Comparison of ENCODE assay signal across 18 mouse cellular contexts in the genomic region with DNA sequence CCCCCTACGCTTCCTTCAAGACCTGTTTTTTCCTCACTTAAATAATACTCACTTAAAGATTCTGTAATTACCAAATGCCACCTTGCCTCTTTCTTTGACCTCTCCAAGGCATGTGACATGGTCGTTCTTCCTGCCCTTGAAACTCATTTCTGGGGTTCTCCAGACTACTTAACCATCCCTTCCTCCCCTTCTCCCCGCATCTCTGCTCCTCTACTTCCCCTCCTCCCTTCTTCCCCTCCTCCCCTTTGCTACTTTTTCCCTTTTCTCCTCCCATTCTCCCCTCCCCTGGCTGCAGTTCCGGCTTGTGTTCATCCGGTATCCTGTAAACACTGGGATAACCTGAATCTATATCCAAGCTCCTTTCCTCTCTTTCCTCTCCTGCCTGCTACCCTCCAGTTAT.
"Had no signal": no experiment of that assay in that cellular context is flagged by ENCODE, and none has a peak within 500 bp of the region (broad histone marks: within the 10 kb centered on the region; RNA-seq: fewer than 3 reads in every experiment).

No protein-coding gene starts in this region.

- H3K4me3 ChIP-seq: left cerebral cortex, adult 2 months; midbrain, embryonic 13.5 days; neural tube, embryonic 12.5 days; neural tube, embryonic 15.5 days had no signal

- ATAC-seq: intestine, postnatal 0 days; midbrain, embryonic 13.5 days had no signal

- H3K27ac ChIP-seq: kidney, postnatal 0 days; left cerebral cortex, adult 2 months; liver, embryonic 14.5 days; macrophage; midbrain, embryonic 13.5 days; neural tube, embryonic 12.5 days; neural tube, embryonic 15.5 days; stomach, postnatal 0 days had no signal

- H3K36me3 ChIP-seq: midbrain, embryonic 13.5 days; neural tube, embryonic 12.5 days; neural tube, embryonic 15.5 days had no signal

- H3K27me3 ChIP-seq: midbrain, embryonic 13.5 days; neural tube, embryonic 12.5 days; neural tube, embryonic 15.5 days had no signal

- H3K9ac ChIP-seq: liver, embryonic 14.5 days; midbrain, embryonic 13.5 days; neural tube, embryonic 12.5 days; neural tube, embryonic 15.5 days had no signal

- DNase-seq: kidney, adult 2 months; kidney, postnatal 36 days; layer of hippocampus, postnatal 36 days; lung, adult 2 months; right cerebral cortex, adult 18-20 months; right cerebral cortex, postnatal 14 days; right cerebral cortex, postnatal 4 days; thymus, adult 2 months; thymus, postnatal 25 days had no signal

- H3K4me1 ChIP-seq: midbrain, embryonic 13.5 days; neural tube, embryonic 12.5 days; neural tube, embryonic 15.5 days had no signal

- H3K9me3 ChIP-seq: midbrain, embryonic 13.5 days; neural tube, embryonic 12.5 days; neural tube, embryonic 15.5 days had no signal

- H3K4me2 ChIP-seq: midbrain, embryonic 13.5 days; neural tube, embryonic 12.5 days; neural tube, embryonic 15.5 days had no signal
